Mouse (Mus musculus) midbrain, postnatal 0 days (tissue): ENCODE results near the gene Nmrk1. TPM values are rescaled to one million over a fixed set of nuclear protein-coding genes. Genes with fewer than 3 reads are reported as not detected.

Experiments used
- ATAC-seq: fragments of 200-750 bp; cut with Nextera tagmentation; 2 replicates; pipeline ENCODE4 v1.8.0; 2017; ENCODE audit warnings: moderate number of reproducible peaks, mild to moderate bottlenecking, moderate TSS enrichment, moderate library complexity; ENCODE audit not compliant: low FRiP score
- DNase-seq: peaks from one replicate; pipeline ENCODE4 v3.0.0-alpha.2; 2015; ENCODE audit warnings: low spot score
- H3K27ac ChIP-seq: fragments of 300-500 bp; sonication (generic); 2 replicates; pipeline ENCODE4 v1.5.1; 2014; ENCODE audit warnings: low read depth, mild to moderate bottlenecking, low read length, mixed read lengths
- H3K27me3 ChIP-seq: fragments of 300-500 bp; sonication (generic); 2 replicates; pipeline ENCODE4 v1.6.1; 2014; ENCODE audit warnings: low read length, control low read depth, mixed read lengths; ENCODE audit not compliant: insufficient read depth
- H3K36me3 ChIP-seq: fragments of 300-500 bp; sonication (generic); 2 replicates; pipeline ENCODE4 v1.6.1; 2014; ENCODE audit warnings: low read length, control low read depth, mixed read lengths; ENCODE audit not compliant: insufficient read depth
- H3K4me1 ChIP-seq: fragments of 300-500 bp; sonication (generic); 2 replicates; pipeline ENCODE4 v1.6.1; 2014; ENCODE audit warnings: mild to moderate bottlenecking, control low read depth, antibody characterized with exemption, low read length, mixed read lengths; ENCODE audit not compliant: insufficient read depth
- H3K4me2 ChIP-seq: fragments of 300-500 bp; sonication (generic); 2 replicates; pipeline ENCODE4 v1.6.1; 2014; ENCODE audit warnings: low read depth, mild to moderate bottlenecking, low read length, mixed read lengths; ENCODE audit not compliant: poor library complexity, severe bottlenecking
- H3K4me3 ChIP-seq: fragments of 300-500 bp; sonication (generic); 2 replicates; pipeline ENCODE4 v1.5.1; 2014; ENCODE audit warnings: low read depth, mild to moderate bottlenecking, low read length, moderate library complexity
- H3K9ac ChIP-seq: fragments of 300-500 bp; sonication (generic); replicated peaks from 2 replicates; pipeline ENCODE4 v1.6.1; 2014; ENCODE audit warnings: mild to moderate bottlenecking, low read length, moderate library complexity, mixed read lengths; ENCODE audit not compliant: poor library complexity, severe bottlenecking
- H3K9me3 ChIP-seq: fragments of 300-500 bp; sonication (generic); 2 replicates; pipeline ENCODE4 v1.6.1; 2016; ENCODE audit warnings: low read length, control low read depth
- CTCF ChIP-seq: IDR thresholded peaks from 2 replicates; pipeline ENCODE4 v1.5.1; 2016; ENCODE audit warnings: antibody characterized with exemption, mild to moderate bottlenecking
- whole genome bisulfite sequencing: fragments of 180-500 bp; shearing (Covaris S2); extraction: QIAGEN DNeasy Blood & Tissue Kit; methylation state at CpG from one replicate; pipeline ENCODE4 v1.1.7; 2014; 5-methylcytosine and 5-hydroxymethylcytosine counted together
- polyA plus RNA-seq: library from polyadenylated mRNA; unstranded; fragments of >200 nt; fragmentation: Nextera tagmentation; extraction: Ambion mirVana; gene quantifications from 2 replicates; pipeline ENCODE4 v1.2.1, GENCODE M21; 2015
- total RNA-seq: library from RNA; depleted of rRNA; stranded (reverse); fragments of >200 nt; gene quantifications from 2 replicates; pipeline ENCODE4 v1.2.3, GENCODE M21; 2014; rRNA removed

The Nmrk1 gene
- total and polyA plus RNA-seq, 2 experiments from 2014 or later: 3.9 to 4.3 TPM

DNA sequence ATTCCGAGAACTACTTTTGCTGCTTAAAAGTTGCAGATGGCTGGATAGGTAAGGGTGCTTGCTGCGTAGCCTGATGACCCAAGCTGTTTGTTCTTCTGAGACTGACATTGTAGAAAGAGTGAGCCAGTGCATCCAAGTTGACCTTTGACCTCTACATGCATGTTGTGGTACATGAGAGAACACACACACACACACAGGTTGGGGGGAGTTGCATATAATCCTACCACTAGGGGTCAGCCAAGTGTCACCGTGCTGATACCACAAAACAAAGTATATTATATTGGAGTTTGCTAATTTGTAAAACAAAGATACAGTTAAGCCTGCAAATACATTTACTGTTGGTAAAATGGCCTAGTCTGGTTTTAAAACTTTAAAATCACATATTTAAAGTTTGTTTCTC, 55.8 kb downstream of the Nmrk1 start:
- DNase-seq: peak; percentile 42
- H3K27ac ChIP-seq: no peak overlapping the region
- no peak overlapping the region for H3K4me3 ChIP-seq
- H3K4me2 ChIP-seq: no peak overlapping the region
- H3K9me3 ChIP-seq: no peaks in the 10 kb centered on the region
- no peak for ATAC-seq
- H3K9ac ChIP-seq: no peak overlapping the region
- TF ChIP-seq CTCF: peak; percentile 71
- no peaks in the 10 kb centered on the region for H3K4me1 ChIP-seq
- WGBS: 76% methylated on average over 3 of the region's 3 CpGs
- H3K27me3 ChIP-seq: no peaks in the 10 kb centered on the region
- H3K36me3 ChIP-seq: no peaks in the 10 kb centered on the region; the same call in 1 of the 2 replicates

DNA sequence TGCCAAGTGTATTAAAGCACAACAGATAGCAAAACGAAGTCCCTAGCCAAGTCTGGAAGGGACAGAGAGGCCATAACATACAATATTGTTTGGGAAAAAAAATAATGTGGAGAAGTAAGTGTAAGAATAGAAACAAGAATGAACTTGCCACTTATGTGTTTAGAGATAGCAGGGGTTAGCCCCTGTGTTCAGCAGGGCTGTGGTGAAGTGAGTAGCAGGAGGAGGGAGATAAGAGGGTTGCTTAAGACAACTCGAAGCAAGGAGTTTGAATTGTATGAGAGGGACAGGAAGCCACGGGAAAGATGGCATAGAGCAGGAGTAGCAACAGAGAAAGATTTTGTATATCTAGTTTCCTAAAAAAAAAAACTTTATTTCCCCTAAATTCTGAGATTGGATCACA, 60.4 kb downstream of the Nmrk1 start:
- Histone ChIP-seq H3K9me3 (no peaks in the 10 kb centered on the region), H3K4me1 (no peaks in the 10 kb centered on the region), H3K4me2 (no peak overlapping the region), H3K4me3 (no peak overlapping the region), H3K9ac (no peak overlapping the region), H3K27ac (no peak overlapping the region), H3K36me3 (peaks cover 3% of the 10 kb centered on the region; the same call in 1 of the 2 replicates), H3K27me3 (no peaks in the 10 kb centered on the region)
- DNase-seq: no peak
- ATAC-seq: no peak
- no peak for TF ChIP-seq CTCF
- 91% methylated on average over 3 of the region's 3 CpGs for WGBS

DNA sequence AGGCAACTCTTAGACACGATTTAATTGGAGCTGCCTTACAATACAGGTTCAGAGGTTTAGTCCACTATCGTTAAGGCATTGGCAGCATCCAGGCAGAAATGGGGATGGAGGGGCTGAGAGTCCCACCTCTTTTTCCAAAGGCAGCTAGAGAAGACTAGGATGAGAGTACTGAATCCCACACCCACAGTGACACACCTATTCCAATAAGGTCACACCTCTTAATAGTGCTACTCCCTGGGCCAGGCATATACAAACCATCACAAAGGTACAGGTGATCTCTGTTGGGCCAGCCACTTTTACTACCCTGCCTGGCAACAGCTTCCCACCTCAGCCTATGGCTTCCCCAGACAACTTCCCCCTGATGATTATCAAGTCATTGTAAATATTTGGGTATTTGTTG, 61.0 kb downstream of the Nmrk1 start:
- Histone ChIP-seq H3K4me3 (no peak overlapping the region), H3K27ac (no peak overlapping the region), H3K36me3 (peaks cover 3% of the 10 kb centered on the region; the same call in 1 of the 2 replicates), H3K9me3 (no peaks in the 10 kb centered on the region), H3K4me2 (no peak overlapping the region), H3K27me3 (no peaks in the 10 kb centered on the region), H3K9ac (no peak overlapping the region), H3K4me1 (no peaks in the 10 kb centered on the region)
- ATAC-seq: no peak
- 95% methylated on average over 2 of the region's 2 CpGs for WGBS
- no peak for DNase-seq
- TF ChIP-seq CTCF: no peak

DNA sequence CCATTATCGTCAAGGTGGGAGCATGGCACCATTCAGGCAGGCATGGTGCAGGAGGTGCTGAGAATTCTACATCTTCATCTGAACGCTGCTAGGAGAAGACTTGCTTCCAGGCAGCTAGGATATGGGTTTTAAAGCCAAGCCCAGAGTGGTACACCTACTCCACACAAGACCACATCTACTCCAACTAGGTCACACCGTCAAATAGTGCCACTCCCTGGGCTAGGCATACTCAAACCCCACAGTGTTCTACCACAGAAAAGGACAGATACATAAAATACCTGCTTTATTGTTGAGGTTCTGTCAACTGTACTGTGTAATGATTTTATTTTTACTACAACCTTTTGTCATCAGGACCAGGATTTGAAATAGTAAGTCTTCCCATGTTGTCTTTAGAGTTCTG, 63.4 kb downstream of the Nmrk1 start:
- H3K27ac ChIP-seq: no peak overlapping the region
- no peak for ATAC-seq
- TF ChIP-seq CTCF: no peak
- no peak overlapping the region for H3K9ac ChIP-seq
- no peak overlapping the region for H3K4me2 ChIP-seq
- DNase-seq: no peak
- no peaks in the 10 kb centered on the region for H3K27me3 ChIP-seq
- 96% methylated on average over 3 of the region's 3 CpGs for WGBS
- no peak overlapping the region for H3K4me3 ChIP-seq
- no peaks in the 10 kb centered on the region for H3K9me3 ChIP-seq
- H3K4me1 ChIP-seq: no peaks in the 10 kb centered on the region
- H3K36me3 ChIP-seq: 0 out of 2 replicates have a peak, but pooled peaks cover 3% of the 10 kb centered on the region

DNA sequence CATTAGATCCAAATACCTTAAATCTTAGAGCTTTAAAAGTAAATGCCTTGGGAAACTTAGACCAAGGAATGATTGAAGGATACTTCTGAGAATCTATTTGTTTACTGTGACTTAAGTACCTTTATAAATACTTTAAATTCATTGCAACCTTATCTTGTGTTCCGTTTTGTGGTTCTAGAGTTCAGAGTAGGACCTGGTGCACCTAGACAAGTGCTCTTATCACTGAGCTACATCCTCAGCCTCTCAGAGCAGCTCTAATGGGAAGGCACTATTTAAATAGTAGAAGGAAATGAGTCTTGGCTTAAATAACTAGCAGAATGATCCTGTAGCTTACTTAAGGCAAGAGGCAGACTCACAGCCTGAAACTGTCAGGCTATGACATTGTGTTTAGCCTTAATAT, 63.8 kb downstream of the Nmrk1 start:
- no peaks in the 10 kb centered on the region for H3K9me3 ChIP-seq
- H3K9ac ChIP-seq: no peak overlapping the region
- H3K27me3 ChIP-seq: no peaks in the 10 kb centered on the region
- no peaks in the 10 kb centered on the region for H3K4me1 ChIP-seq
- DNase-seq (no peak), ATAC-seq (no peak)
- no peak for TF ChIP-seq CTCF
- no peak overlapping the region for H3K4me3 ChIP-seq
- H3K36me3 ChIP-seq: 0 out of 2 replicates have a peak, but pooled peaks cover 3% of the 10 kb centered on the region
- 88% methylated on average over 1 of the region's 1 CpGs for WGBS
- no peak overlapping the region for H3K4me2 ChIP-seq
- no peak overlapping the region for H3K27ac ChIP-seq

Other genes starting within 250 kb of the Nmrk1 start
- 17.7 and 22.7 TPM in 2 replicates for gene Ostf1, start 127 bp upstream of the Nmrk1 start, total RNA-seq
- gene Ostf1, start 127 bp upstream of the Nmrk1 start, polyA plus RNA-seq: 32.8 and 37.6 TPM in 2 replicates
- 8.2 and 10.7 TPM in 2 replicates for gene Carnmt1, start 38.8 kb downstream of the Nmrk1 start, total RNA-seq
- gene Carnmt1, start 38.8 kb downstream of the Nmrk1 start, polyA plus RNA-seq: 9.8 and 11.5 TPM in 2 replicates
- gene D030056L22Rik, start 81.2 kb downstream of the Nmrk1 start, total RNA-seq: 49.6 and 61.8 TPM in 2 replicates
- gene D030056L22Rik, start 81.2 kb downstream of the Nmrk1 start, polyA plus RNA-seq: 35.0 TPM in 2 replicates
- 0.38 TPM in 2 replicates for gene Trpm6, start 118.0 kb downstream of the Nmrk1 start, total RNA-seq
- gene Trpm6, start 118.0 kb downstream of the Nmrk1 start, polyA plus RNA-seq: 0.26 and 0.29 TPM in 2 replicates